25 mouse cellular contexts compared by ENCODE assay signal in the genomic region with DNA sequence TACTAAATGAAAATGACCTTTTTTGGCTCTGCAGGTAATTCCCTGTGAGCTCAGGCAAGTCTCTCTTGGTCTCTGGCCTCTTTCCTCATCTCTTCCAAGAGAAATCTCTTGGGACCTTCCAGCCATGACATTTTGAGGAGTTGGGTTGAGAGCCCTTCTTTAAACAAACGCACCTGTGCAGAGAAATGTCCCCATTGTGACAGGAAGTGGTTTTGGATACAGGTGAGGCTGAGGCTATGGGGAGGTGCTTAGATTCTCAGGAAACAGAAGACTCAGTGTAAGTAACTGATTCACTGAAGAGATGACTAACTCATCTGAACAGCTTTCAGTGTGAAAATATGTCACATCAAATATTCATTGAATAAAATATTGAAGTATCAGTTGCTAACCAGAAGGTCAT.
DNase-seq lines count a peak whose midpoint lies in the region; ATAC-seq and TF ChIP-seq lines count a peak whose summit lies in the region.
"Had no signal": no experiment of that assay in that cellular context is flagged by ENCODE, and none has a peak within 500 bp of the region (broad histone marks: within the 10 kb centered on the region; RNA-seq: fewer than 3 reads in every experiment).

No protein-coding gene starts in this region.

- no peak for ATAC-seq in liver, embryonic 11.5 days (replicated peaks; ENCODE audit: low FRiP score)
- ATAC-seq: forebrain, embryonic 15.5 days; Patski had no signal

- no peak overlapping the region for H3K4me3 ChIP-seq in thymus, adult 2 months (ENCODE audit: control insufficient read depth, insufficient read depth, low read length)
- H3K4me3 ChIP-seq in liver, embryonic 11.5 days (ENCODE audit: low read depth, low read length) = no peak overlapping the region
- H3K4me3 ChIP-seq: embryonic facial prominence, embryonic 10.5 days; embryonic facial prominence, embryonic 13.5 days; erythroblast, embryonic 14.5 days; forebrain, embryonic 12.5 days; forebrain, embryonic 15.5 days; heart, embryonic 12.5 days; heart, embryonic 15.5 days; hindbrain, embryonic 12.5 days; hindbrain, embryonic 15.5 days had no signal

- no peak overlapping the region for H3K4me2 ChIP-seq in liver, embryonic 11.5 days
- H3K4me2 ChIP-seq: embryonic facial prominence, embryonic 13.5 days; forebrain, embryonic 12.5 days; forebrain, embryonic 15.5 days; heart, embryonic 12.5 days; heart, embryonic 15.5 days; hindbrain, embryonic 12.5 days; hindbrain, embryonic 15.5 days had no signal

- no peak for TF ChIP-seq POLR2A in thymus, adult 2 months (IDR thresholded peaks at IDR 0.05; ENCODE audit: control insufficient read depth, extremely low read depth, insufficient read depth, low read length, poor library complexity)

- H3K27ac ChIP-seq in thymus, adult 2 months (ENCODE audit: control insufficient read depth, insufficient read depth, low read length) = no peak overlapping the region; the same call in 1 of the 2 replicates
- H3K27ac ChIP-seq in liver, embryonic 11.5 days (ENCODE audit: low read depth, low read length) = no peak overlapping the region
- H3K27ac ChIP-seq: embryonic facial prominence, embryonic 10.5 days; embryonic facial prominence, embryonic 13.5 days; forebrain, embryonic 12.5 days; forebrain, embryonic 15.5 days; heart, embryonic 15.5 days; hindbrain, embryonic 12.5 days; hindbrain, embryonic 15.5 days had no signal

- WGBS in thymus, adult 2 months = 7% methylated on average over 1 of the region's 1 CpGs
- WGBS in liver, embryonic 11.5 days = 72% methylated on average over 1 of the region's 1 CpGs

- H3K36me3 ChIP-seq in thymus, adult 2 months (ENCODE audit: control insufficient read depth, insufficient read depth, low read length) = no peaks in the 10 kb centered on the region
- H3K36me3 ChIP-seq in liver, embryonic 11.5 days (ENCODE audit: control insufficient read depth, insufficient read depth, low read length) = no peaks in the 10 kb centered on the region
- H3K36me3 ChIP-seq: forebrain, embryonic 12.5 days; forebrain, embryonic 15.5 days; G1E; hindbrain, embryonic 12.5 days had no signal

- no peaks in the 10 kb centered on the region for H3K27me3 ChIP-seq in thymus, adult 2 months (ENCODE audit: control insufficient read depth, insufficient read depth, low read length)
- H3K27me3 ChIP-seq in liver, embryonic 11.5 days (replicated peaks; ENCODE audit: control insufficient read depth, insufficient read depth, low read length) = no peaks in the 10 kb centered on the region
- H3K27me3 ChIP-seq: CH12.LX; embryonic facial prominence, embryonic 13.5 days; forebrain, embryonic 12.5 days; forebrain, embryonic 15.5 days; heart, embryonic 12.5 days; heart, embryonic 15.5 days; hindbrain, embryonic 12.5 days; hindbrain, embryonic 15.5 days; Patski had no signal

- peak; percentile 47 for DNase-seq in thymus, adult 2 months
- no peak for DNase-seq in thymus, postnatal 4 days
- peak; percentile 52 for DNase-seq in thymus, postnatal 0 days (ENCODE audit: low spot score)
- peak; percentile 46 for DNase-seq in thymus, postnatal 25 days
- no peak for DNase-seq in retina, postnatal 1 day
- no peak for DNase-seq in liver, embryonic 11.5 days (ENCODE audit: low spot score)
- DNase-seq: adrenal gland, adult 2 months; adrenal gland, postnatal 14 days; embryo, embryonic 11 days; gastrocnemius, postnatal 25 days; heart, adult 18-20 months; heart, postnatal 14 days; heart, postnatal 4 days had no signal

- no peaks in the 10 kb centered on the region for H3K9me3 ChIP-seq in liver, embryonic 11.5 days (ENCODE audit: control insufficient read depth, low read length)
- H3K9me3 ChIP-seq: embryonic facial prominence, embryonic 10.5 days; forebrain, embryonic 12.5 days; forebrain, embryonic 15.5 days; heart, embryonic 12.5 days; heart, embryonic 15.5 days; hindbrain, embryonic 12.5 days; hindbrain, embryonic 15.5 days had no signal

- H3K4me1 ChIP-seq in thymus, adult 2 months (replicated peaks; ENCODE audit: control insufficient read depth, insufficient read depth, low read length) = peaks cover 20% of the 10 kb centered on the region
- no peaks in the 10 kb centered on the region for H3K4me1 ChIP-seq in liver, embryonic 11.5 days (replicated peaks; ENCODE audit: control insufficient read depth, insufficient read depth, low read length)
- H3K4me1 ChIP-seq: embryonic facial prominence, embryonic 13.5 days had no signal

- no peak overlapping the region for H3K9ac ChIP-seq in liver, embryonic 11.5 days (ENCODE audit: low read depth, low read length)
- H3K9ac ChIP-seq: embryonic facial prominence, embryonic 13.5 days; forebrain, embryonic 12.5 days; forebrain, embryonic 15.5 days; heart, embryonic 12.5 days; heart, embryonic 15.5 days; hindbrain, embryonic 12.5 days; hindbrain, embryonic 15.5 days had no signal

- no peak for TF ChIP-seq CTCF in thymus, adult 2 months (IDR thresholded peaks at IDR 0.05; ENCODE audit: borderline replicate concordance, control insufficient read depth, extremely low read depth, insufficient read depth, low read length, poor library complexity)

Comparison
In these comparisons a context has a peak if more than half of its experiments do, and no peak if none do; other contexts are left out.
1. DNase-seq: peak in thymus, adult 2 months (single experiment), thymus, postnatal 0 days (single experiment) and thymus, postnatal 25 days (single experiment); none in thymus, postnatal 4 days (single experiment), retina, postnatal 1 day (single experiment) and liver, embryonic 11.5 days (single experiment).